Mouse (Mus musculus) midbrain, embryonic 16.5 days (tissue): ENCODE data around the gene Dusp18. TPM values are rescaled to one million over a fixed set of nuclear protein-coding genes. Genes with fewer than 3 reads are reported as not detected.

Experiments
- ATAC-seq: fragments of 200-750 bp; cut with Nextera tagmentation; 2 replicates; pipeline ENCODE4 v1.8.0; 2017; ENCODE audit warnings: moderate TSS enrichment
- H3K27ac ChIP-seq: fragments of 300-500 bp; sonication (generic); 2 replicates; pipeline ENCODE4 v1.5.1; 2014; ENCODE audit warnings: mild to moderate bottlenecking, low read length, mixed read lengths
- H3K27me3 ChIP-seq: fragments of 300-500 bp; sonication (generic); 2 replicates; pipeline ENCODE4 v1.6.1; 2014; ENCODE audit warnings: low read depth, low read length, mixed read lengths; ENCODE audit not compliant: control insufficient read depth, insufficient read depth
- H3K36me3 ChIP-seq: fragments of 300-500 bp; sonication (generic); 2 replicates; pipeline ENCODE4 v1.6.1; 2014; ENCODE audit warnings: mild to moderate bottlenecking, low read length, moderate library complexity, mixed read lengths; ENCODE audit not compliant: control insufficient read depth, insufficient read depth
- H3K4me1 ChIP-seq: fragments of 300-500 bp; sonication (generic); 2 replicates; pipeline ENCODE4 v1.6.1; 2014; ENCODE audit warnings: mild to moderate bottlenecking, low read length, mixed read lengths; ENCODE audit not compliant: control insufficient read depth, insufficient read depth
- H3K4me2 ChIP-seq: fragments of 300-500 bp; sonication (generic); 2 replicates; pipeline ENCODE4 v1.6.1; 2014; ENCODE audit warnings: mild to moderate bottlenecking, low read length, mixed read lengths
- H3K4me3 ChIP-seq: fragments of 300-500 bp; sonication (generic); 2 replicates; pipeline ENCODE4 v1.5.1; 2014; ENCODE audit warnings: low read depth, mild to moderate bottlenecking, low read length, moderate library complexity, mixed read lengths
- H3K9ac ChIP-seq: fragments of 300-500 bp; sonication (generic); 2 replicates; pipeline ENCODE4 v1.6.1; 2014; ENCODE audit warnings: low read depth, low read length, mixed read lengths
- H3K9me3 ChIP-seq: fragments of 300-500 bp; sonication (generic); replicated peaks from 2 replicates; pipeline ENCODE4 v1.6.1; 2014; ENCODE audit warnings: mild to moderate bottlenecking, low read length, mixed read lengths; ENCODE audit not compliant: control insufficient read depth, poor library complexity, severe bottlenecking
- WGBS: fragments of 180-500 bp; shearing (Covaris S2); extraction: QIAGEN DNeasy Blood & Tissue Kit; methylation state at CpG from one replicate; pipeline ENCODE4 v1.1.7; 2014; 5-methylcytosine and 5-hydroxymethylcytosine counted together
- polyA plus RNA-seq: library from polyadenylated mRNA; unstranded; fragments of >200 nt; fragmentation: Nextera tagmentation; extraction: Ambion mirVana; gene quantifications from 2 replicates; pipeline ENCODE4 v1.2.1, GENCODE M21; 2015

Gene Dusp18
- polyA plus RNA-seq, 1 experiment from 2014 or later = 43.5 TPM

GRCm38 (mm10) chr11:3878660-3879059, 16.4 kb upstream of the Dusp18 start:
- H3K4me2 ChIP-seq = no peak overlapping the region
- no peaks in the 10 kb centered on the region for H3K27me3 ChIP-seq
- H3K27ac ChIP-seq = no peak overlapping the region
- H3K9me3 ChIP-seq = no peaks in the 10 kb centered on the region
- no peaks in the 10 kb centered on the region for H3K4me1 ChIP-seq
- H3K4me3 ChIP-seq = no peak overlapping the region
- WGBS = 78% methylated on average over 7 of the region's 7 CpGs
- no peak for ATAC-seq
- H3K9ac ChIP-seq = no peak overlapping the region
- no peaks in the 10 kb centered on the region for H3K36me3 ChIP-seq

- Histone ChIP-seq H3K4me1 (no peaks in the 10 kb centered on the region), H3K9ac (no peak overlapping the region), H3K4me2 (no peak overlapping the region), H3K27ac (no peak overlapping the region), H3K27me3 (no peaks in the 10 kb centered on the region), H3K9me3 (no peaks in the 10 kb centered on the region), H3K36me3 (no peaks in the 10 kb centered on the region), H3K4me3 (no peak overlapping the region)
- no peak for ATAC-seq
- WGBS = 36% methylated on average over 2 of the region's 2 CpGs
Measured at GRCm38 (mm10) chr11:3879836-3880235, 15.2 kb upstream of the Dusp18 start.

GRCm38 (mm10) chr11:3883711-3884110, 11.3 kb upstream of the Dusp18 start:
- H3K27ac ChIP-seq = no peak overlapping the region
- H3K9ac ChIP-seq = no peak overlapping the region
- H3K27me3 ChIP-seq = no peaks in the 10 kb centered on the region
- ATAC-seq = no peak
- H3K36me3 ChIP-seq = no peaks in the 10 kb centered on the region
- no peak overlapping the region for H3K4me2 ChIP-seq
- H3K4me1 ChIP-seq = no peaks in the 10 kb centered on the region
- 80% methylated on average over 3 of the region's 3 CpGs for WGBS
- no peaks in the 10 kb centered on the region for H3K9me3 ChIP-seq
- no peak overlapping the region for H3K4me3 ChIP-seq

GRCm38 (mm10) chr11:3887331-3887730, 7.7 kb upstream of the Dusp18 start:
- 87% methylated on average over 5 of the region's 5 CpGs for WGBS
- no peak for ATAC-seq
- Histone ChIP-seq H3K4me2 (no peak overlapping the region), H3K27me3 (no peaks in the 10 kb centered on the region), H3K9me3 (no peaks in the 10 kb centered on the region), H3K4me3 (no peak overlapping the region), H3K9ac (no peak overlapping the region), H3K36me3 (no peaks in the 10 kb centered on the region), H3K4me1 (no peaks in the 10 kb centered on the region), H3K27ac (no peak overlapping the region)

GRCm38 (mm10) chr11:3893970-3894369, 1.1 kb upstream of the Dusp18 start:
- Histone ChIP-seq H3K9me3 (no peaks in the 10 kb centered on the region), H3K4me3 (no peak overlapping the region; the same call in 1 of the 2 replicates), H3K27ac (no peak overlapping the region), H3K9ac (no peak overlapping the region), H3K36me3 (peaks cover 22% of the 10 kb centered on the region), H3K4me1 (peaks cover 11% of the 10 kb centered on the region), H3K4me2 (peak overlapping the region; percentile 57), H3K27me3 (no peaks in the 10 kb centered on the region)
- 80% methylated on average over 6 of the region's 6 CpGs for WGBS
- no peak for ATAC-seq

GRCm38 (mm10) chr11:3895458-3895857, 418 bp downstream of the Dusp18 start:
- ATAC-seq = no peak
- H3K9me3 ChIP-seq = no peaks in the 10 kb centered on the region
- peak overlapping the region; percentile 63 for H3K9ac ChIP-seq
- peak overlapping the region; percentile 57 for H3K4me2 ChIP-seq
- peaks cover 14% of the 10 kb centered on the region for H3K4me1 ChIP-seq
- peak overlapping the region; percentile 54 for H3K27ac ChIP-seq
- 4% methylated on average over 10 of the region's 10 CpGs for WGBS
- peak overlapping the region; percentile 45 for H3K4me3 ChIP-seq
- H3K36me3 ChIP-seq = peaks cover 22% of the 10 kb centered on the region
- no peaks in the 10 kb centered on the region for H3K27me3 ChIP-seq

GRCm38 (mm10) chr11:3895933-3896332, 893 bp downstream of the Dusp18 start:
- Histone ChIP-seq H3K27ac (no peak overlapping the region), H3K4me3 (no peak overlapping the region; the same call in 1 of the 2 replicates), H3K4me1 (peaks cover 14% of the 10 kb centered on the region), H3K4me2 (peak overlapping the region; percentile 57; the same call in 1 of the 2 replicates), H3K27me3 (no peaks in the 10 kb centered on the region), H3K36me3 (peaks cover 22% of the 10 kb centered on the region), H3K9ac (no peak overlapping the region), H3K9me3 (no peaks in the 10 kb centered on the region)
- ATAC-seq = no peak
- WGBS = 96% methylated on average over 1 of the region's 1 CpGs

GRCm38 (mm10) chr11:3900296-3900695, 5.3 kb downstream of the Dusp18 start:
- H3K4me3 ChIP-seq = no peak overlapping the region
- H3K36me3 ChIP-seq = peaks cover 27% of the 10 kb centered on the region
- H3K4me1 ChIP-seq = peaks cover 12% of the 10 kb centered on the region
- H3K4me2 ChIP-seq = no peak overlapping the region
- no peaks in the 10 kb centered on the region for H3K9me3 ChIP-seq
- no peak overlapping the region for H3K9ac ChIP-seq
- no peak for ATAC-seq
- H3K27me3 ChIP-seq = no peaks in the 10 kb centered on the region
- H3K27ac ChIP-seq = no peak overlapping the region
- WGBS = 86% methylated on average over 6 of the region's 6 CpGs

- H3K4me2 ChIP-seq = no peak overlapping the region
- H3K36me3 ChIP-seq = peaks cover 23% of the 10 kb centered on the region
- no peaks in the 10 kb centered on the region for H3K9me3 ChIP-seq
- no peak overlapping the region for H3K4me3 ChIP-seq
- no peak for ATAC-seq
- no peak overlapping the region for H3K27ac ChIP-seq
- no peak overlapping the region for H3K9ac ChIP-seq
- 95% methylated on average over 3 of the region's 3 CpGs for WGBS
- H3K4me1 ChIP-seq = peaks cover 5% of the 10 kb centered on the region
- H3K27me3 ChIP-seq = no peaks in the 10 kb centered on the region
Measured at GRCm38 (mm10) chr11:3902516-3902915, 7.5 kb downstream of the Dusp18 start.
